Mouse (Mus musculus) urinary bladder, adult 18-20 months (tissue): ENCODE results near the gene Cdhr5.

Source experiments
- DNase-seq, 2 experiments: peaks; one replicate each; pipeline ENCODE4 v3.0.0; 2022; ENCODE audit warnings: low spot score in 2 of 2, mixed read lengths in 2 of 2

Cdhr5 gene

GRCm38 (mm10) chr7:141222696-141223215, 53.8 kb downstream of the Cdhr5 start:
- DNase-seq = no peak

- DNase-seq = no peak
These were observed 54.5 kb downstream of the Cdhr5 start for GRCm38 (mm10) chr7:141222126-141222467.

GRCm38 (mm10) chr7:141221249-141222125, 55.1 kb downstream of the Cdhr5 start:
- DNase-seq = peak; percentile 93 to 97

DNA sequence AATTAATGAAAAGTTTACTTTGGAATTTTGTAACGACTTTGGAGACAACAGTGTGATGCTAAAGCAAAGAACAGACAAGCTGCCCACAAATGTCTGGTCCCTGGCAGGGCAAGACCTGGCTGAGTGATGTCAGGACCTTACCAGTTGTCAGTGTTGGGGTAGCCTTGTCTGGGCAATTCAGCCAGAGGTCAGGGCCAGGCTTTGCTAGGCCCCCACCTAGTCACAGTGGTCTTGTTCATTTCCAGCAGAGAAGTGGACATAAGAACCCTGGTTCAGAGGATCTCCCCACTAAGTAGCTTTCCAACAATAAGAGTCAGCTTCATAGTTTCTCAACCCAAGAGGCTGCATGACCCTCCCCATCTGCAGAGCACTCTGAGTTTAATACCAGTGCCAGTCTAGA, 56.2 kb downstream of the Cdhr5 start:
- no peak for DNase-seq

DNA sequence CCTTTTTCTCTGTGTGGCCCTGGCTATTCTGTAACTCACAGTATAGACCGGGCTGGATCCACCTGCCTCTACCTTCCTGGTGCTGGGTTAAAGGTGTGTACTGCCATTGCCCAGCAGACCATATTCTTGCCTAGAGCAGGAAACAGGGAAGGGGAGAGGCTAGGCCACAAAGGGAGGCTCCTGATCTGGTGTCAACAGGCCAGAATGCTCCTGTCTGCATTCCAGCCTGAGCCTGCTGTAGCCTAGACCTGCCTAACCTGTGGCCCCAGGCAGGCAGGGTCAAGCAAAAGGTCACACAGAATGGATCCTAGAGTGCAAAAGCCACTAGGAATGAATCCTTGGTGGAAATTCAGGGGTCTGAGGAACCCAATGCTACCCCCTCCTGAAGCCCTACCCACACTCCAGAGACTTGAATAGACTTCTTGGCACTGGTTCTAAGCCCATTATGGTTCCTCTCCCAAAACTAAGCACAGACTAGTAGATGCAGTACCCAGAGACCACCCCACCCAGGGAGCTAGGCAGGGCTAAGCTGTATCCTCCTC, 57.0 kb downstream of the Cdhr5 start:
- no peak for DNase-seq
